Mouse (Mus musculus) liver, adult (tissue): ENCODE data around the gene Ccl7.
A peak's percentile ranks its signal among the peaks of the same experiment; 100 is the strongest.

Source experiments
- GATA4 ChIP-seq: IDR thresholded peaks from 2 replicates; pipeline ENCODE4 v1.6.1; 2014; ENCODE audit warnings: mild to moderate bottlenecking, low read length; ENCODE audit not compliant: insufficient replicate concordance

The Ccl7 gene

GRCm38 (mm10) chr11:82023769-82024168 is 21.7 kb upstream of the Ccl7 start:
- no peak for TF ChIP-seq GATA4

- no peak for TF ChIP-seq GATA4
Measured at GRCm38 (mm10) chr11:82030171-82030570, 15.3 kb upstream of the Ccl7 start.

GRCm38 (mm10) chr11:82032136-82032535 is 13.4 kb upstream of the Ccl7 start:
- TF ChIP-seq GATA4, result peak; percentile 75; the same call in 1 of the 2 replicates

- peak; percentile 14; the same call in 1 of the 2 replicates for TF ChIP-seq GATA4
Measured at GRCm38 (mm10) chr11:82032678-82033344, 12.7 kb upstream of the Ccl7 start.

- no peak for TF ChIP-seq GATA4
Measured at GRCm38 (mm10) chr11:82034446-82034845, 11.1 kb upstream of the Ccl7 start.

GRCm38 (mm10) chr11:82035356-82035755 is 10.2 kb upstream of the Ccl7 start, which contains the start of gene Ccl2:
Ccl2 (plus strand) TSS chr11:82035571.
- TF ChIP-seq GATA4, result peak; percentile 15; the same call in 1 of the 2 replicates

- TF ChIP-seq GATA4, result no peak
Measured at GRCm38 (mm10) chr11:82035857-82036256, 9.7 kb upstream of the Ccl7 start.

- no peak for TF ChIP-seq GATA4
Measured at GRCm38 (mm10) chr11:82038535-82038934, 7.0 kb upstream of the Ccl7 start, which contains the start of gene Gm17268. Gm17268 (minus strand) TSS chr11:82038562.

GRCm38 (mm10) chr11:82039132-82039660 is 6.3 kb upstream of the Ccl7 start:
- TF ChIP-seq GATA4, result no peak

- no peak for TF ChIP-seq GATA4
Measured at GRCm38 (mm10) chr11:82041671-82042080, 3.8 kb upstream of the Ccl7 start.

GRCm38 (mm10) chr11:82047746-82048415 is 2.4 kb downstream of the Ccl7 start:
- no peak for TF ChIP-seq GATA4

- TF ChIP-seq GATA4, result no peak
Measured at GRCm38 (mm10) chr11:82053849-82054248, 8.3 kb downstream of the Ccl7 start.

GRCm38 (mm10) chr11:82057646-82058045 is 12.1 kb downstream of the Ccl7 start, which contains the start of gene Ccl11:
Ccl11 (plus strand) TSS chr11:82057823.
- TF ChIP-seq GATA4, result no peak

GRCm38 (mm10) chr11:82062226-82062625 is 16.7 kb downstream of the Ccl7 start:
- TF ChIP-seq GATA4, result no peak

- no peak for TF ChIP-seq GATA4
Measured at GRCm38 (mm10) chr11:82063454-82063853, 17.9 kb downstream of the Ccl7 start.

GRCm38 (mm10) chr11:82066953-82067571 is 21.6 kb downstream of the Ccl7 start:
- TF ChIP-seq GATA4, result no peak

- no peak for TF ChIP-seq GATA4
Measured at GRCm38 (mm10) chr11:82071076-82071475, 25.6 kb downstream of the Ccl7 start.
